Mouse (Mus musculus): ENCODE measurements at regions not wholly inside any gene's neighbourhood (a gene's known extent, or its start where the extent isn't known, plus 50 kb on each side); places are given as distances from the start of the nearest gene placed in this dataset.

GRCm38 (mm10) chr7:69949647-69950121 lies 416.9 kb downstream of the Nr2f2 start:
- Histone ChIP-seq H3K4me3 (ENCODE audit: insufficient read depth, low read depth, low read length) (no peak overlapping the region), H3K27me3 (ENCODE audit: control insufficient read depth, insufficient read depth, low read length) (no peaks in the 10 kb centered on the region), H3K9ac (ENCODE audit: low read depth, low read length) (no peak overlapping the region), H3K79me2 (ENCODE audit: control insufficient read depth, insufficient read depth, low read length) (no peaks in the 10 kb centered on the region), H3K36me3 (ENCODE audit: control insufficient read depth, insufficient read depth, low read length) (no peaks in the 10 kb centered on the region), H3K4me1 (ENCODE audit: control insufficient read depth, insufficient read depth, low read length) (no peaks in the 10 kb centered on the region; the same call in 1 of the 2 replicates), H3K27ac (replicated peaks; ENCODE audit: insufficient read depth, low read depth, low read length) (no peak overlapping the region)
- TF ChIP-seq CTCF (IDR thresholded peaks at IDR 0.05; ENCODE audit: low read depth, low read length) (no peak), POLR2A (IDR thresholded peaks at IDR 0.05; ENCODE audit: extremely low read depth, insufficient read depth, low read length) (no peak)
- DNase-seq (ENCODE audit: extremely low read depth, low read depth, low spot score), result no peak
- WGBS, result 76% methylated on average over 10 of the region's 10 CpGs

- Histone ChIP-seq H3K4me3 (ENCODE audit: insufficient read depth, low read depth, low read length) (no peak overlapping the region), H3K9ac (ENCODE audit: low read depth, low read length) (no peak overlapping the region), H3K4me1 (ENCODE audit: control insufficient read depth, insufficient read depth, low read length) (no peaks in the 10 kb centered on the region; the same call in 1 of the 2 replicates), H3K36me3 (ENCODE audit: control insufficient read depth, insufficient read depth, low read length) (no peaks in the 10 kb centered on the region), H3K79me2 (ENCODE audit: control insufficient read depth, insufficient read depth, low read length) (no peaks in the 10 kb centered on the region), H3K27me3 (ENCODE audit: control insufficient read depth, insufficient read depth, low read length) (no peaks in the 10 kb centered on the region), H3K27ac (replicated peaks; ENCODE audit: insufficient read depth, low read depth, low read length) (no peak overlapping the region)
- WGBS, result 8% methylated on average over 3 of the region's 3 CpGs
- TF ChIP-seq POLR2A (IDR thresholded peaks at IDR 0.05; ENCODE audit: extremely low read depth, insufficient read depth, low read length) (no peak), CTCF (IDR thresholded peaks at IDR 0.05; ENCODE audit: low read depth, low read length) (no peak)
- DNase-seq (ENCODE audit: extremely low read depth, low read depth, low spot score), result peak; percentile 30
Observed at GRCm38 (mm10) chr7:69946396-69946795, 420.1 kb downstream of the Nr2f2 start.

DNA sequence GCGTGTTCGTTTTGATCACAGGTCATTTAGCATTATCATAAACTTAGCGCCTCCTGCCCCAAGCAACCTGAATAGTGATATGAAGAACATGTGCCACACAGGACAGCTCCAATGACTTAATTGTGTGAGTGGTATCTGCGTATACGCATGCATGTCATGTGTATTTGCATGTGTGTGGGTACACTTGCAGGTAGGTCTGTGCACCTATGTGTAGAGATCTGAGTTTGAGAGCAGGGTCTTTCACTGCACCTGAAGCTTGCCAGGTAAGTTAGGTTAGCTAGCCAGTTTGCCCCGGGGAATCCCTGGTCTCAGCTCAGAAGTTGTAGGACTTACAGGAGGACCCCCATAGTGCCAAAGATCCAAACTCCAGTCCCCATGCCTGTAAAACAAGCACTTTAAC lies 424.7 kb downstream of the Nr2f2 start:
- no peak overlapping the region for H3K4me3 ChIP-seq (ENCODE audit: insufficient read depth, low read depth, low read length)
- no peaks in the 10 kb centered on the region for H3K79me2 ChIP-seq (ENCODE audit: control insufficient read depth, insufficient read depth, low read length)
- H3K9ac ChIP-seq (ENCODE audit: low read depth, low read length), result no peak overlapping the region
- H3K27ac ChIP-seq (replicated peaks; ENCODE audit: insufficient read depth, low read depth, low read length), result no peak overlapping the region
- WGBS, result 95% methylated on average over 6 of the region's 6 CpGs
- no peaks in the 10 kb centered on the region for H3K27me3 ChIP-seq (ENCODE audit: control insufficient read depth, insufficient read depth, low read length)
- TF ChIP-seq CTCF (IDR thresholded peaks at IDR 0.05; ENCODE audit: low read depth, low read length), result no peak
- TF ChIP-seq POLR2A (IDR thresholded peaks at IDR 0.05; ENCODE audit: extremely low read depth, insufficient read depth, low read length), result no peak
- no peaks in the 10 kb centered on the region for H3K36me3 ChIP-seq (ENCODE audit: control insufficient read depth, insufficient read depth, low read length)
- no peak for DNase-seq (ENCODE audit: extremely low read depth, low read depth, low spot score)
- H3K4me1 ChIP-seq (ENCODE audit: control insufficient read depth, insufficient read depth, low read length), result no peaks in the 10 kb centered on the region; the same call in 1 of the 2 replicates

- no peaks in the 10 kb centered on the region for H3K4me1 ChIP-seq (ENCODE audit: control insufficient read depth, insufficient read depth, low read length)
- no peak overlapping the region for H3K9ac ChIP-seq (ENCODE audit: low read depth, low read length)
- WGBS, result 88% methylated on average over 5 of the region's 5 CpGs
- H3K27ac ChIP-seq (replicated peaks; ENCODE audit: insufficient read depth, low read depth, low read length), result no peak overlapping the region
- no peak for TF ChIP-seq CTCF (IDR thresholded peaks at IDR 0.05; ENCODE audit: low read depth, low read length)
- TF ChIP-seq POLR2A (IDR thresholded peaks at IDR 0.05; ENCODE audit: extremely low read depth, insufficient read depth, low read length), result no peak
- no peaks in the 10 kb centered on the region for H3K27me3 ChIP-seq (ENCODE audit: control insufficient read depth, insufficient read depth, low read length)
- no peak for DNase-seq (ENCODE audit: extremely low read depth, low read depth, low spot score)
- no peaks in the 10 kb centered on the region for H3K36me3 ChIP-seq (ENCODE audit: control insufficient read depth, insufficient read depth, low read length)
- no peak overlapping the region for H3K4me3 ChIP-seq (ENCODE audit: insufficient read depth, low read depth, low read length)
- H3K79me2 ChIP-seq (ENCODE audit: control insufficient read depth, insufficient read depth, low read length), result no peaks in the 10 kb centered on the region
Observed at GRCm38 (mm10) chr7:69925261-69925660, 441.3 kb downstream of the Nr2f2 start.

DNA sequence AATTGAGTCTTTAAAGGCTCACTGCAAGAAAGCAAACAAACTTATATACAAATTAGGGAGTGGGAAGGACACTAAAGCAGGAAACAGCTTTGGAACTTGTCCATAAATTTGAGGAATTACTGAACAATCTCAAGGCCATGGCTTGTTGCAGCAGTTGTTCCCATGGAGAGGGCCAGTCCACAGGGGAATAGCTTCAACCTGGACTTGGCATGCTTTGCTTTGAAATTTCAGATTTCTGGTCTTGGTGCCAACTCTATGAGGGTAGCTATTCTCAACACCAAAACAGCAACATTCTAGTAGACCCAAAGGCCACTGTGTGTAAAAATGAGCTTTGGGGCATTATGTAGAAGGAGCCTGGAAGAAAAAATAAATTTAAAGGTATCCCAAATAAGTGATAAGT lies 442.0 kb downstream of the Nr2f2 start:
- no peak overlapping the region for H3K27ac ChIP-seq (replicated peaks; ENCODE audit: insufficient read depth, low read depth, low read length)
- DNase-seq (ENCODE audit: extremely low read depth, low read depth, low spot score), result no peak
- H3K27me3 ChIP-seq (ENCODE audit: control insufficient read depth, insufficient read depth, low read length), result no peaks in the 10 kb centered on the region
- H3K36me3 ChIP-seq (ENCODE audit: control insufficient read depth, insufficient read depth, low read length), result no peaks in the 10 kb centered on the region
- no peak overlapping the region for H3K9ac ChIP-seq (ENCODE audit: low read depth, low read length)
- no peak overlapping the region for H3K4me3 ChIP-seq (ENCODE audit: insufficient read depth, low read depth, low read length)
- H3K4me1 ChIP-seq (ENCODE audit: control insufficient read depth, insufficient read depth, low read length), result no peaks in the 10 kb centered on the region
- no peak for TF ChIP-seq POLR2A (IDR thresholded peaks at IDR 0.05; ENCODE audit: extremely low read depth, insufficient read depth, low read length)
- TF ChIP-seq CTCF (IDR thresholded peaks at IDR 0.05; ENCODE audit: low read depth, low read length), result no peak
- H3K79me2 ChIP-seq (ENCODE audit: control insufficient read depth, insufficient read depth, low read length), result no peaks in the 10 kb centered on the region

- 6% methylated on average over 4 of the region's 4 CpGs for WGBS
- Histone ChIP-seq H3K36me3 (ENCODE audit: control insufficient read depth, insufficient read depth, low read length) (no peaks in the 10 kb centered on the region), H3K27me3 (ENCODE audit: control insufficient read depth, insufficient read depth, low read length) (no peaks in the 10 kb centered on the region), H3K79me2 (ENCODE audit: control insufficient read depth, insufficient read depth, low read length) (no peaks in the 10 kb centered on the region), H3K4me1 (ENCODE audit: control insufficient read depth, insufficient read depth, low read length) (peaks cover 4% of the 10 kb centered on the region; the same call in 1 of the 2 replicates), H3K27ac (replicated peaks; ENCODE audit: insufficient read depth, low read depth, low read length) (0 out of 2 replicates have a peak overlapping the region, but pooled peaks have one; percentile 16), H3K9ac (ENCODE audit: low read depth, low read length) (no peak overlapping the region), H3K4me3 (ENCODE audit: insufficient read depth, low read depth, low read length) (no peak overlapping the region)
- peak; percentile 56 for DNase-seq (ENCODE audit: extremely low read depth, low read depth, low spot score)
- TF ChIP-seq POLR2A (IDR thresholded peaks at IDR 0.05; ENCODE audit: extremely low read depth, insufficient read depth, low read length) (no peak), CTCF (IDR thresholded peaks at IDR 0.05; ENCODE audit: low read depth, low read length) (no peak)
Observed at GRCm38 (mm10) chr7:69911760-69912159, 454.8 kb downstream of the Nr2f2 start.

Data from liver, adult 2 months (tissue).